Mouse (Mus musculus) CH12.LX (cell line): ENCODE data around the gene Ablim2. TPM values are rescaled to one million over a fixed set of nuclear protein-coding genes. Genes with fewer than 3 reads are reported as not detected.

ENCODE experiments used
- DNase-seq: peaks from one replicate; pipeline ENCODE4 v3.0.0-alpha.2; 2013; ENCODE audit errors: extremely low read depth
- H3K27ac ChIP-seq: 2 replicates; pipeline ENCODE4 v1.5.1; 2012; ENCODE audit warnings: low read depth, mild to moderate bottlenecking, control low read depth, moderate library complexity; ENCODE audit not compliant: insufficient read depth
- H3K27me3 ChIP-seq: replicated peaks from 2 replicates; pipeline ENCODE3; 2012; ENCODE audit warnings: inconsistent platforms
- H3K36me3 ChIP-seq, 2 experiments: replicated peaks in 1 of 2; 2 replicates each; pipeline versions ENCODE3 to v1.6.1; 2012; ENCODE audit warnings: inconsistent platforms in 1 of 2, low read length in 1 of 2, mild to moderate bottlenecking in 1 of 2, mixed read lengths in 1 of 2, moderate library complexity in 1 of 2; ENCODE audit not compliant: control insufficient read depth in 1 of 2, insufficient read depth in 1 of 2
- H3K4me1 ChIP-seq, 2 experiments: 2 replicates each; pipeline ENCODE4 v1.6.1; 2012; ENCODE audit warnings: inconsistent platforms in 1 of 2, moderate library complexity in 1 of 2; ENCODE audit not compliant: insufficient read depth in 2 of 2, control insufficient read depth in 1 of 2
- H3K4me2 ChIP-seq: 2 replicates; pipeline ENCODE4 v1.6.1; 2012; ENCODE audit warnings: low read depth, mild to moderate bottlenecking, control low read depth; ENCODE audit not compliant: poor library complexity, insufficient read depth, severe bottlenecking
- H3K4me3 ChIP-seq, 3 experiments: fragments of 150-350 bp in 1 of 3; sonication (generic) in 1 of 3; replicated peaks in 1 of 3; 2 replicates each; pipeline versions ENCODE3 to v1.5.1; 2011 to 2012; ENCODE audit warnings: low read depth in 2 of 3, low read length in 2 of 3, mild to moderate bottlenecking in 2 of 3, moderate library complexity in 2 of 3, control low read depth in 1 of 3, improper control_type of control experiment in 1 of 3, inconsistent platforms in 1 of 3, mixed read lengths in 1 of 3; ENCODE audit not compliant: poor library complexity in 1 of 3
- H3K79me2 ChIP-seq: replicated peaks from 2 replicates; pipeline ENCODE4 v1.6.1; 2012; ENCODE audit warnings: mild to moderate bottlenecking, moderate library complexity; ENCODE audit not compliant: control insufficient read depth, poor library complexity, insufficient read depth, severe bottlenecking; ENCODE audit errors: extremely low read depth
- H3K9ac ChIP-seq: 2 replicates; pipeline ENCODE4 v1.6.1; 2012; ENCODE audit warnings: low read depth, mild to moderate bottlenecking, control low read depth, moderate library complexity; ENCODE audit not compliant: insufficient read depth
- H3K9me3 ChIP-seq: replicated peaks from 2 replicates; pipeline ENCODE3; 2012; ENCODE audit warnings: low read length, inconsistent platforms, mixed read lengths
- BHLHE40 ChIP-seq: IDR thresholded peaks from 2 replicates; pipeline ENCODE4 v1.6.1; 2011; ENCODE audit warnings: mild to moderate bottlenecking, low read depth, low read length, improper control_type of control experiment
- CHD2 ChIP-seq: IDR thresholded peaks from 2 replicates; pipeline ENCODE4 v1.6.1; 2011; ENCODE audit warnings: low read length, improper control_type of control experiment
- GABPA ChIP-seq: IDR thresholded peaks from 2 replicates; pipeline ENCODE4 v1.6.1; 2012; ENCODE audit warnings: low read depth, low read length, improper control_type of control experiment, inconsistent platforms; ENCODE audit not compliant: insufficient replicate concordance
- JUND ChIP-seq: conservative IDR thresholded peaks from 2 replicates; pipeline ENCODE4 v1.6.1; 2011; ENCODE audit warnings: low read depth, low read length, improper control_type of control experiment
- KAT2A ChIP-seq: IDR thresholded peaks from 2 replicates; pipeline ENCODE4 v1.6.1; 2012; ENCODE audit warnings: low read length, improper control_type of control experiment, inconsistent platforms; ENCODE audit not compliant: insufficient replicate concordance
- MEF2A ChIP-seq: IDR thresholded peaks from 2 replicates; pipeline ENCODE4 v1.6.1; 2014; ENCODE audit warnings: low read depth, mild to moderate bottlenecking, inconsistent platforms, low read length, improper control_type of control experiment, borderline replicate concordance
- MYC ChIP-seq: IDR thresholded peaks from 2 replicates; pipeline ENCODE4 v1.6.1; 2011; ENCODE audit warnings: low read depth, mild to moderate bottlenecking, improper control_type of control experiment, low read length
- NELFE ChIP-seq: IDR thresholded peaks from 2 replicates; pipeline ENCODE4 v1.6.1; 2011; ENCODE audit warnings: low read depth, low read length, improper control_type of control experiment
- PAX5 ChIP-seq: IDR thresholded peaks from 2 replicates; pipeline ENCODE4 v1.6.1; 2012; ENCODE audit warnings: low read length, inconsistent platforms, mixed read lengths
- POLR2AphosphoS2 ChIP-seq: IDR thresholded peaks from 2 replicates; pipeline ENCODE4 v1.6.1; 2011; ENCODE audit warnings: low read depth, low read length, improper control_type of control experiment
- RCOR1 ChIP-seq: conservative IDR thresholded peaks from 2 replicates; pipeline ENCODE4 v1.6.1; 2012; ENCODE audit warnings: low read depth, mild to moderate bottlenecking, inconsistent platforms, low read length, improper control_type of control experiment
- SMC3 ChIP-seq: IDR thresholded peaks from 2 replicates; pipeline ENCODE4 v1.6.1; 2011; ENCODE audit warnings: low read depth, low read length, improper control_type of control experiment
- TCF12 ChIP-seq: IDR thresholded peaks from 2 replicates; pipeline ENCODE4 v1.6.1; 2014; ENCODE audit warnings: low read depth, mild to moderate bottlenecking, inconsistent platforms, low read length, improper control_type of control experiment
- USF2 ChIP-seq: conservative IDR thresholded peaks from 2 replicates; pipeline ENCODE4 v1.6.1; 2011; ENCODE audit warnings: low read depth, low read length, improper control_type of control experiment
- ZMIZ1 ChIP-seq: IDR thresholded peaks from 2 replicates; pipeline ENCODE4 v1.6.1; 2012; ENCODE audit warnings: low read depth, mild to moderate bottlenecking, inconsistent platforms, low read length, improper control_type of control experiment
- dilution Hi-C: fragments of 300-500 bp; cut with MboI; formaldehyde crosslinking; loops from 2 replicates; pipeline ENCODE4 v1.14.3; 2020; ENCODE audit warnings: low sequenced_read_pairs; ENCODE audit not compliant: extremely low pct_unique_long_range_greater_than_20kb, extremely low pct_ligation_motif_present
- in situ Hi-C: fragments of 300-500 bp; cut with MboI; formaldehyde crosslinking; loops from 3 replicates; pipeline ENCODE4 v1.14.3; 2019; ENCODE audit warnings: low sequenced_read_pairs, low pct_ligation_motif_present, low pct_unique_long_range_greater_than_20kb, mixed read lengths
- polyA plus RNA-seq: library from polyadenylated mRNA; unstranded; fragments of >175 nt; gene quantifications from 2 replicates; pipeline ENCODE4 v1.2.1, GENCODE M21; 2012; ENCODE audit warnings: low read depth; ENCODE audit not compliant: insufficient read length
- total RNA-seq, 2 experiments: library from RNA; depleted of rRNA; stranded (reverse); fragments of 300-350 nt in 1 of 2; fragments of >200 nt in 1 of 2; gene quantifications; 2 replicates each; pipeline ENCODE4 v1.2.3; 2012 to 2014

Gene Ablim2
- total and polyA plus RNA-seq, 3 experiments, result 4.4 to 12.2 (median 11.0) TPM

DNA sequence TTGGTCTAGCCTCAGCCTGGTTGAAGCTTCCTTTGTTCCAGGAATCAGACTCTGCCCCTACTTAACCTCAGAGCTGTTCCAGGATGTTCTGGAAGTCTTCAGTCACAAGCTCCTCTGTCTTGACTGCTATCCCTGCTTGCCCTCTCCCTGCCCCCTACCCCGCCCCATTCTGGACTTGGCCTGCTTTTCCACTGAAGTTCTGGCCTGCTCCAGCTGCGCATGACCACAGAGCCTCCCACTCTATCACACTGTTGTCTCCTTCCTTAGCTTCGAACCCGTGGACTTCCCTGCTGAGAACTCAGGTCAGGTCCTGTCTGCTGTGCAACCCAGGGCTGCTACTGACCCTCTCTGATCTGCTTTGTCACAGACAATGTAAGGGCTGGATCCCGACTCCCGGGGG, 8.2 kb downstream of the Ablim2 start:
- no peak overlapping the region for H3K4me3 ChIP-seq
- no peaks in the 10 kb centered on the region for H3K79me2 ChIP-seq
- no peak for DNase-seq
- TF ChIP-seq KAT2A (no peak), MYC (no peak), RCOR1 (no peak), PAX5 (no peak), JUND (no peak), CHD2 (no peak), MEF2A (no peak)
- in situ Hi-C loops, result no loop called here
- no peak overlapping the region for H3K27ac ChIP-seq
- no peaks in the 10 kb centered on the region for H3K9me3 ChIP-seq
- H3K36me3 ChIP-seq, result no peaks in the 10 kb centered on the region
- dilution Hi-C loops, result no loop called here
- peaks cover 94% of the 10 kb centered on the region for H3K27me3 ChIP-seq
- H3K4me2 ChIP-seq, result no peak overlapping the region
- peaks cover 0 to 9% of the 10 kb centered on the region in 2 experiments; a peak in 2 of 4 replicates for H3K4me1 ChIP-seq
- no peak overlapping the region for H3K9ac ChIP-seq

DNA sequence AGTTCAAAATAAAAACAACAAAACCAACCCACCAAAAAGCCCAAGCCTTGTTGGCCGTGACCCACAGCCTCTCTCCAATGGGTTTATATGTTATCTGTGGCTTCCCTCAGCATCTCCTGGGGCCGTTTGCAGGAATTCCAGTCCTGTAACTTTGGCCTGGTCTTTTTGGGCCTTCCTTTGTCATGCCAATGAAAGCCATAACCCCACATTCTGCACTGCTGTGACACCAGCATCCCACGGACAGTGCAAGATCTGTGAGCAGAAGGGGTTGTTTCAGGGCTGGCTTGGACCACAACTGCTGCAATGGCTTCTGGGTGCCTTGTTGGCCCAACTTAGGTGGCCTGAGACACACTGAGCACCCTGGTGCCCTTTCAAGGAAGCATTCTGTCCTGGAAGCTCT, 10.8 kb downstream of the Ablim2 start:
- dilution Hi-C loops, result no loop called here

DNA sequence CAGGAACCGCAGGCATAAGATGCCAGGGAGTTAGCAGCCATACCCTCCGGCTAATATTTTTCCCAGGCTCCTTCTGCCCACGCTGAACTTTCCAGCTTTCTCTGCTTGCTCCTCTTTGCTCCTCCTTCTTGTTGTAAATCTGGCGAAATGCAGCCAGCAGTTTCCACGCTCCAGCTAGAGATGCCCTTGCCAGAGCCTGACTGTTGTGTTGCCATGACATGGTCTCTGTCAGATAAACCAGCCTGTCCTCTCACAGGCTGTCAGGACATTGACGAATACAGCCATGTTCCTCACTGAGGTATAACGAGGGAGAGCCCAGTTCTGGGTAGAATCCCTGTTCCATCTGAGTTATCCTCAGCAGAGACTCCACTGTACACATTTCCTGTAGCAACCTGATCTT, 11.3 kb downstream of the Ablim2 start:
- H3K27me3 ChIP-seq, result peaks cover 95% of the 10 kb centered on the region
- no peak overlapping the region for H3K27ac ChIP-seq

More for the DNA sequence above, 10.8 kb downstream of the Ablim2 start:
- Histone ChIP-seq H3K4me1 (no peaks in the 10 kb centered on the region), H3K27me3 (peaks cover 95% of the 10 kb centered on the region), H3K27ac (no peak overlapping the region), H3K4me2 (no peak overlapping the region), H3K9ac (no peak overlapping the region), H3K4me3 (no peak overlapping the region), H3K79me2 (no peaks in the 10 kb centered on the region), H3K36me3 (no peaks in the 10 kb centered on the region), H3K9me3 (no peaks in the 10 kb centered on the region)
- in situ Hi-C loops, result no loop called here
- no peak for DNase-seq
- TF ChIP-seq USF2 (no peak), ZMIZ1 (no peak), GABPA (no peak)

More for the DNA sequence above, 11.3 kb downstream of the Ablim2 start:
- DNase-seq, result no peak
- no peak overlapping the region for H3K9ac ChIP-seq
- no peak overlapping the region for H3K4me2 ChIP-seq
- dilution Hi-C loops (no loop called here), in situ Hi-C loops (no loop called here)
- H3K36me3 ChIP-seq, result no peaks in the 10 kb centered on the region
- TF ChIP-seq NELFE (no peak), SMC3 (no peak), RCOR1 (no peak), POLR2AphosphoS2 (no peak), BHLHE40 (no peak), TCF12 (no peak), MEF2A (no peak)
- H3K9me3 ChIP-seq, result no peaks in the 10 kb centered on the region
- no peaks in the 10 kb centered on the region for H3K79me2 ChIP-seq
- H3K4me1 ChIP-seq, result no peaks in the 10 kb centered on the region
- H3K4me3 ChIP-seq, result no peak overlapping the region
